Mouse (Mus musculus) embryonic facial prominence, embryonic 13.5 days (tissue): ENCODE results near the gene Iqsec1. TPM values are rescaled to one million over a fixed set of nuclear protein-coding genes. Genes with fewer than 3 reads are reported as not detected.

Experiments
- ATAC-seq: fragments of 200-750 bp; cut with Nextera tagmentation; 2 replicates; pipeline ENCODE4 v1.8.0; 2017; ENCODE audit warnings: low read depth; ENCODE audit not compliant: insufficient number of reproducible peaks, insufficient read depth, low FRiP score, low TSS enrichment
- H3K27ac ChIP-seq: fragments of 300-500 bp; sonication (generic); 2 replicates; pipeline ENCODE4 v1.5.1; 2015; ENCODE audit warnings: moderate library complexity, mild to moderate bottlenecking, inconsistent platforms
- H3K27me3 ChIP-seq: fragments of 300-500 bp; sonication (generic); 2 replicates; pipeline ENCODE4 v1.6.1; 2015; ENCODE audit warnings: mild to moderate bottlenecking, inconsistent platforms
- H3K36me3 ChIP-seq: fragments of 300-500 bp; sonication (generic); 2 replicates; pipeline ENCODE4 v1.6.1; 2015; ENCODE audit warnings: mild to moderate bottlenecking, inconsistent platforms
- H3K4me1 ChIP-seq: fragments of 300-500 bp; sonication (generic); 2 replicates; pipeline ENCODE4 v1.6.1; 2015; ENCODE audit warnings: inconsistent platforms
- H3K4me2 ChIP-seq: fragments of 300-500 bp; sonication (generic); 2 replicates; pipeline ENCODE4 v1.6.1; 2015; ENCODE audit warnings: moderate library complexity, mild to moderate bottlenecking, inconsistent platforms
- H3K4me3 ChIP-seq: fragments of 300-500 bp; sonication (generic); 2 replicates; pipeline ENCODE4 v1.5.1; 2015; ENCODE audit warnings: mild to moderate bottlenecking, inconsistent platforms
- H3K9ac ChIP-seq: fragments of 300-500 bp; sonication (generic); 2 replicates; pipeline ENCODE4 v1.6.1; 2015; ENCODE audit warnings: mild to moderate bottlenecking, inconsistent platforms
- H3K9me3 ChIP-seq: fragments of 300-500 bp; sonication (generic); 2 replicates; pipeline ENCODE4 v1.6.1; 2016; ENCODE audit warnings: inconsistent platforms
- WGBS: fragments of 180-500 bp; shearing (Covaris S2); methylation state at CpG from one replicate; pipeline ENCODE4 v1.1.7; 2015; ENCODE audit warnings: mixed read lengths; 5-methylcytosine and 5-hydroxymethylcytosine counted together
- polyA plus RNA-seq: library from polyadenylated mRNA; unstranded; fragments of >200 nt; fragmentation: Nextera tagmentation; extraction: Ambion mirVana; gene quantifications from 2 replicates; pipeline ENCODE4 v1.2.1, GENCODE M21; 2015

Iqsec1 gene
- polyA plus RNA-seq, 1 experiment from 2014 or later, result 11.6 TPM

DNA sequence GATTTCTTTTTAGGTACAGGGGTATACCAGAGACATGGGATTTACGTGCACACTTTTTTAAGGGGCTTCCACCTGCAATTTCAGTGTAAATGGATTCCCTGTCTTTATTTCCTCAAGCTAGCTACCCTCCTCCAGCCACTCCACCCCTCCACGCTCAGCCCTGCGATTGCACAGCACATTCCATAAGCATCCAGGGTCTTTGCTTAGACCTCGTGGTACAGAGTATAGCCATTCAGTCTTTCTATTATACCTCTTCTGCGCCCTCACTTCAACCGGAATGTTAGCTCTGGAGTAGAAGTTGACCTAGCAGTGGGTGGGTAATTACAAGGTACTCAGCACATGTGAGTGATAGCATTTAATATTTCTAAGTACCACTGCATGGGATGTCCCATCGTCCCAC lies 13.1 kb upstream of the Iqsec1 start:
- Histone ChIP-seq H3K27ac (no peak overlapping the region), H3K9me3 (no peaks in the 10 kb centered on the region), H3K4me3 (no peak overlapping the region), H3K4me2 (no peak overlapping the region), H3K36me3 (no peaks in the 10 kb centered on the region), H3K9ac (no peak overlapping the region), H3K4me1 (peaks cover 8% of the 10 kb centered on the region), H3K27me3 (peaks cover 10% of the 10 kb centered on the region; the same call in 1 of the 2 replicates)
- no peak for ATAC-seq
- 37% methylated on average over 7 of the region's 7 CpGs for WGBS

DNA sequence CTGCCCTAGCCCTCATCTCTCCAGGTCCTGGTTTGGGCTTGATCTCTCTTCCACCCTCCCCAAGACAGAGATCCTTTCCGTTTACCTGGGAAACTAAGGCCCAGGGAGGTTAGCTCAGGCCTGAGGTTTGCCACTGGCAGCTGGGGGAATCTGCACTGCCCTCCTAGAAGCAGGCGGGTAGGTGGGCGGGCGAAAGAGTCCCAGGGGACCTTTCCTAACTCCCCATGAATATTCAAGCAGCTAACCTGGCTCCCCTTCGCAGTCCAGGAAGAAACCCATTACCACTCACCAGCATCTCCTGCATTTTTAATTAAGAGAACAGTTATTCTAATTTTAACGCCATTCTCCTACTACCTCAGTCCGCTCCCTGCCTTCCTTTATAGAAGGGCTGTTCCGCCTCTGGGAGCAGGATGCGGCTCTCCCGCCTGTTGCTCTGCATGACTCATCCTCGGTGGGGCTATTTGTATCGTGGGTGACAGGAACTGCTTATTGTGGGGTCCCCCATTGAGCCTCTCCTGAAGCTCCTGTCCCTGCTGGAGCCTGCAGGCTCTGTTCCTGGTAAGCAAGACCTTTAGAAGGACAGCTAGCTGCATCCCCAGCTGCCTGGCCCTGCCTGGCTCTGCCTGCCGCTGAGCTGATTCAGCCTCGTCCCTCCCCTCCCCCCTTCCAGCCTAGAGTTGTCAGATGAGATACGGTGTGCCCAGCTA lies 12.5 kb upstream of the Iqsec1 start:
- peak overlapping the region; percentile 39 for H3K4me2 ChIP-seq
- H3K4me1 ChIP-seq, result peaks cover 8% of the 10 kb centered on the region
- no peak overlapping the region for H3K4me3 ChIP-seq
- H3K27me3 ChIP-seq, result peaks cover 10% of the 10 kb centered on the region; the same call in 1 of the 2 replicates
- WGBS, result 10% methylated on average over 15 of the region's 15 CpGs
- no peak for ATAC-seq
- H3K9me3 ChIP-seq, result no peaks in the 10 kb centered on the region
- H3K27ac ChIP-seq, result no peak overlapping the region
- H3K9ac ChIP-seq, result no peak overlapping the region
- H3K36me3 ChIP-seq, result no peaks in the 10 kb centered on the region

DNA sequence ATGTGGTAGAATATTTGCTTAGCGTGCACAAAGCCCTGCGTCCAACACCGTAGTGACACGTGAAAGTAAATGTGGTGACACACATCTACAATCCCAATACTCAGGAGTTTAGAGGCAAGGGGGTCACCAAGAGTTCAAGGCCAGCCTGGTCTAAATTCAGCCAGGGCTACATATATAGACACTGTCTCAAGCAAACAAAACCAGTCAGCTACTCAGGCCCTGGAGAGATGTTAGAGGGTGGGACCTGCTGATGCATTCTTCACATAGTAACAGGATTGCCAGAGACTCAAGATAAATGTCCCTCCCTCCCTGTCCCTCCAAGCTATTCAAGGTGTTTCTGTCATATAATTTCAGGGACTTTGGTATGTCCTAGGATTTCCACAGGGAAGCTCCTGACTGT lies 10.7 kb upstream of the Iqsec1 start:
- Histone ChIP-seq H3K9ac (no peak overlapping the region), H3K9me3 (no peaks in the 10 kb centered on the region), H3K4me1 (peaks cover 8% of the 10 kb centered on the region), H3K4me2 (no peak overlapping the region), H3K36me3 (no peaks in the 10 kb centered on the region), H3K27me3 (peaks cover 10% of the 10 kb centered on the region; the same call in 1 of the 2 replicates), H3K27ac (no peak overlapping the region), H3K4me3 (no peak overlapping the region)
- WGBS, result 86% methylated on average over 4 of the region's 4 CpGs
- ATAC-seq, result no peak

DNA sequence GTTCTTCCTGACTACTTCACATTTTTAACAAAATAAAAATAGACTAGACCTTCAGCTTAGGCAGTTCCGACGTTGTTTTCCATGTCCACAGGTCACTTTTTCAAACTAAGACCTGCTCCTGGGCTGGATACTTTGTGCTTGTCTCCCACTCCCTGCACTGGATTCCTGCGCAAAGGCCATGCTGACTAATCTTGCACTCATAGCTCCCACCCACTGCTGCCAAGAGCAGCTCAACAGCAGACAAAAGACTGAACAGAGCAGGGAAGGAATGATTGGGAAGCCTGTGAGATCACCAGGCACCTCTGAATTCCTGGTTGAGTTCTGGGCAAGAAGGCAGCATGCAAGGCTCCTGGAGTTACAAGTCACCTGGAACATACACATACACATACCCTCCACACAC lies 8.5 kb upstream of the Iqsec1 start:
- WGBS, result 86% methylated on average over 3 of the region's 3 CpGs
- H3K9me3 ChIP-seq, result peaks cover 4% of the 10 kb centered on the region; the same call in 1 of the 2 replicates
- peaks cover 10% of the 10 kb centered on the region; the same call in 1 of the 2 replicates for H3K27me3 ChIP-seq
- peaks cover 8% of the 10 kb centered on the region for H3K4me1 ChIP-seq
- no peaks in the 10 kb centered on the region for H3K36me3 ChIP-seq
- H3K27ac ChIP-seq, result no peak overlapping the region
- no peak overlapping the region for H3K4me3 ChIP-seq
- no peak overlapping the region for H3K4me2 ChIP-seq
- H3K9ac ChIP-seq, result no peak overlapping the region
- ATAC-seq, result no peak

DNA sequence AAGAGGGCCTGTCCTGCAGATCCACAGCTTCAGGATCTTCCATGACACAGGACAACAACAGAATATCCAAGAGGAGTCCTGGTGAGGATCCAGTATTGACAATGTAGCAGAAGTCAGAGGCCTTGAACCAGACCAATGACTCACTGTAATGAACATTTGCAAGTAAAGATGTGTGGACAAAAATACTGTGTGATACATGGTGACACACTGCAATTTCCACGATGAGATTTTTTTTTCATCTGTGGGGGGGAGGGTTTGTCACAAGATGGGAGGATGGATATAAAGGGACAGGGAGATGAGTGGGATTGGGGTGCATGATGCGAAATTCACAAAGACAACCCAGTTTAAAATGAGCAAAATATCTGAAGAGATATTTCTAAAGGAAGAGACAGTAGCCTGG lies 7.7 kb upstream of the Iqsec1 start:
- Histone ChIP-seq H3K27me3 (peaks cover 6% of the 10 kb centered on the region; the same call in 1 of the 2 replicates), H3K9me3 (peaks cover 4% of the 10 kb centered on the region; the same call in 1 of the 2 replicates), H3K9ac (no peak overlapping the region), H3K4me2 (no peak overlapping the region), H3K4me3 (no peak overlapping the region), H3K27ac (no peak overlapping the region), H3K4me1 (peaks cover 6% of the 10 kb centered on the region), H3K36me3 (no peaks in the 10 kb centered on the region)
- ATAC-seq, result no peak
- WGBS, result 87% methylated on average over 2 of the region's 2 CpGs

DNA sequence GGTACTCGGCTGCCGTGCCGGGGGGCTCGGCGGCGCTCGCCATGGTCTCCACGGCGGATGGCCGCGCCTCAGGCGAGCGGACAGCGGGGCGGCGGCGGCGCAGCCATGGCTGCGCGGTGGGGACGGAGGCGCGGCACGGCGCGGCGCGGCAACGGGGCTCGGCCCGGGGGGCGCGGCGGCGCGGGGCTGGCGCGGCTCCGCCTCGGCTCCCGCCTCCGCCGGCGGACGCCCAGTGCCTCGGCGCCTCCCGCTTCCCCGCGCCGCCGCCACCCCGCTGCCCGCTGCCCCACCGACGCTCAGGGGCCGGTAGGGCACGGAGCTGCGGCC lies 223 bp downstream of the Iqsec1 start:
- peak overlapping the region; percentile 77 for H3K4me3 ChIP-seq
- peak; percentile 48; the same call in 1 of the 2 replicates for ATAC-seq
- no peak overlapping the region; the same call in 1 of the 2 replicates for H3K27ac ChIP-seq
- H3K36me3 ChIP-seq, result no peaks in the 10 kb centered on the region
- under 1% methylated on average over 21 of the region's 59 CpGs for WGBS
- H3K9me3 ChIP-seq, result peaks cover 4% of the 10 kb centered on the region; the same call in 1 of the 2 replicates
- H3K4me1 ChIP-seq, result peaks cover 20% of the 10 kb centered on the region
- peak overlapping the region; percentile 79 for H3K9ac ChIP-seq
- H3K27me3 ChIP-seq, result peaks cover 24% of the 10 kb centered on the region
- H3K4me2 ChIP-seq, result peak overlapping the region; percentile 100

DNA sequence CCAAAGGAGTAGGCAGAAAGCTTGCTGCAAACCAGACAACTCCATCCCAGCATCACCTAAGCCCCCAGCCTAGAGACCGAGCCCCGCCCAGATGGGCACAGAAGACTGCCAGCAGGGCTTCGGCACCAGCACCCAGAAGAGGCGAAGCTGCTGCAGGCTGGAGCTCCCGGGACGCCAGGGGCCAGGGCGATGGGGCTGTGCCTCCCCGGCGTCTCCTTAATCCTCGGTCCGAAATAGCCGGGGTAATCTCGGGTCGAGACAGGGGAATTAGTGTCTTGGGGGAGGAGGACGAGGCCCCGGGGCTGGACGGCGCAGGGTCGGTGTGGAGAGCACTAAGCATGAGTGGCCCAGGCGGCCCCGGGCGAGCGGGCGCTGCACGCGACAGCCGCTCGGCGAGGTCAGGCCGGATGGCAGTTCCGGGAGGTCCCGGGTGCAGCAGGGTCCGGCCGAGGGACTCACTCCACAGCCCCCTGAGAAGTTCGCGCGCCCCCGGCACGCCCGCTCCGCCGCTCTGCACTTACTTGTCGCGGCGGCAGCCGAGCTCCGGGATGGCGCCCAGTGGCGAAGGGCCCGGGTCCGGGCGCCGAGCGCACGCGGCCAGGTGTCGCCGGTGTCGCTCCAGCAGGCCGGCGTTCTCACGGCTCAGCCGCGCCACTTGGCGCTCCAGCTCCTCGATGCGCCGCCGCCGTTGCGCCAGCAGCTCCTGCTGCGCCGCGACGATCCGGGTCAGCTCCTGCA lies 755 bp downstream of the Iqsec1 start:
- Histone ChIP-seq H3K27me3 (peaks cover 24% of the 10 kb centered on the region), H3K9ac (peak overlapping the region; percentile 79), H3K27ac (no peak overlapping the region; the same call in 1 of the 2 replicates), H3K4me3 (peak overlapping the region; percentile 77), H3K4me1 (peaks cover 20% of the 10 kb centered on the region), H3K9me3 (peaks cover 3% of the 10 kb centered on the region; the same call in 1 of the 2 replicates), H3K4me2 (peak overlapping the region; percentile 100), H3K36me3 (no peaks in the 10 kb centered on the region)
- under 1% methylated on average over 76 of the region's 76 CpGs for WGBS
- no peak for ATAC-seq

DNA sequence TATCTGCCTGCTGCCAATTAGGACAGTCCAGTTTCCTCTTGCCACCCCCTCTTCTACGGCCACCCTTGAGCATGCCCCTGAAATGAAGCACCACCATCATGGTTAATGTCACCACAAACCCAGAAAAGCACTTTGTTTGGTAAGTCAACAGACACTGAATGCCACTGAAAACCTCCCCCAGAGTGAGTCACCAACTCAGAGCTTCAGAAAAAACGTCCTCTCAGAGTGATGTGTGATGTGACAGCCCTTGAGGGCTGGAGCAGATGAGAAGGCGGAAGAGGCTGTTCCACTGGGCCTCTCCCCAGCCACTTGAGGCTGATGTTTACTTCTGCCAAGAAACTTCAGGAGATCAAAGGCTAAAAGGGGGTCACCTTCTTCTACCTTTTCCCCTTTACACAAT lies 4.4 kb downstream of the Iqsec1 start:
- ATAC-seq, result no peak
- peaks cover 20% of the 10 kb centered on the region for H3K4me1 ChIP-seq
- no peaks in the 10 kb centered on the region for H3K9me3 ChIP-seq

DNA sequence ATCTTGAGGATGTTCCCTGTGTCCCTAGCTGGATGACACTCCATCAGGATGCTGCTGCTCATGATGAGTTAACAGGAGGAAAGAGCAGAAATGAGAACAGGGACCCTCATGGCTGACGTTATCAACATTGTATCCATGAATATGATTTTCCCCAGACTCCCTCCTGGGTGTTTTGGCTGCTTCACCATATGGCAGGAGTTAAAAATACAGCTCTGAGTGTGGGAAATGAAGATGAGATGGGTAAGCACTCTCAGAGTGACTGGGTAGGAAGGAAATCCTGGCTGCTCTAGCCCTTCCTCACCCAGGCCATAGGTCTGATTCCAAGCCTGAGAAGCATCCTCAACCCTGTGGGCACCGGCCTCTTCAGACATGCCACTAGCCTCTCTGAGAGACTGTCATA lies 14.2 kb downstream of the Iqsec1 start:
- peaks cover 11% of the 10 kb centered on the region for H3K4me1 ChIP-seq
- H3K27me3 ChIP-seq, result no peaks in the 10 kb centered on the region
- H3K36me3 ChIP-seq, result no peaks in the 10 kb centered on the region
- no peak overlapping the region for H3K4me2 ChIP-seq
- no peak for ATAC-seq
- WGBS, result 66% methylated on average over 2 of the region's 2 CpGs
- no peak overlapping the region for H3K9ac ChIP-seq
- no peaks in the 10 kb centered on the region for H3K9me3 ChIP-seq
- H3K4me3 ChIP-seq, result no peak overlapping the region
- H3K27ac ChIP-seq, result no peak overlapping the region

More for the DNA sequence above, 4.4 kb downstream of the Iqsec1 start:
- 45% methylated on average over 3 of the region's 3 CpGs for WGBS
- Histone ChIP-seq H3K27ac (no peak overlapping the region), H3K36me3 (no peaks in the 10 kb centered on the region), H3K4me3 (no peak overlapping the region), H3K4me2 (no peak overlapping the region), H3K27me3 (peaks cover 24% of the 10 kb centered on the region), H3K9ac (no peak overlapping the region)

DNA sequence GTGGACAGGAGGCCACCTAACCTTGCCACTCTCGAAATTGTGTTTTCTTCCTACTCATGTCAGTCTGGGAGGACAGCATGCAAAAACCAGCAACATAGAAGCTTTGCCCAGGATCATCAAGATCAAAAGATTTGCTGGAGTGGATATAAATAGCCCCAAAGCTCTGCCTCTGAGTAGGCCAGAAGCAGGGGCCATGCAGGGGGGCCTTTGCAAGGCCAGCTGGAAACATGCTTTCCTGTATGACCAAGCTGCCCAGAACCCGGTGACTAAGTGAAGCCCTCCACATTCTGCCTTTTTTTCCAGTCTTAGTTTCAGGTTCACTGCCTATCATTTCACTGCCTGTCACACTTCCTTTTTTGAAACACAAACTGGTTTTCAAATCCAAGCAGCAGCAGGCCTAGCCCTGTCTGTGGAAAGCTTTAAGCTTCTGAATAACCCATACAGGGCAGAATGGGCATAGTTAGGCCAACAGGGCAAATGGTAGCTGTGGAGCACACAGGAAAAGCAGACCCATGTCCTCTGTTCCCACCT lies 19.1 kb downstream of the Iqsec1 start:
- peaks cover 11% of the 10 kb centered on the region for H3K4me1 ChIP-seq
- 50% methylated on average over 2 of the region's 2 CpGs for WGBS
- H3K36me3 ChIP-seq, result no peaks in the 10 kb centered on the region
- H3K9me3 ChIP-seq, result no peaks in the 10 kb centered on the region
- H3K27ac ChIP-seq, result 0 out of 2 replicates have a peak overlapping the region, but pooled peaks have one; percentile 23
- no peak overlapping the region for H3K9ac ChIP-seq
- no peak overlapping the region for H3K4me2 ChIP-seq
- no peak overlapping the region for H3K4me3 ChIP-seq
- no peaks in the 10 kb centered on the region for H3K27me3 ChIP-seq
- no peak for ATAC-seq

DNA sequence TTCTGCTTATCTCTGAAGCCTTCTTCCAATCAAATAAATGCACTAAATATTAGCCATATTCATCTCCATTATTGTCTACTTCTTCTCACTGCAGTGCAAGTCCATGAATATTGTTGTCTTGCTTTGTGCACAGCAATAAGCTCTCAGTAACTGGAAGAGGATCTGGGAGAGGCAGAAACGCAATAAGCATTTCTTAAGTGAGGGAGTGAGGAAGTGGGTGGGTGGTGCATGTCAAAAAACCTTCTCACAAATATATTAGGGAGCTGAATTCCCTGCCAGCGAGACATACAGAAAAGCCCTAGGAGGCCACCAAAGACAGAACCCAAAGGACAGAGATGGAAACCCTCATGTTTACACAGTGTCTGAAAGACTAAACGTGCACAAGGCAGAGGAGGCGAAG lies 35.1 kb downstream of the Iqsec1 start:
- H3K27ac ChIP-seq, result no peak overlapping the region
- WGBS, result 77% methylated on average over 4 of the region's 4 CpGs
- no peak overlapping the region for H3K4me2 ChIP-seq
- no peak for ATAC-seq
- H3K4me3 ChIP-seq, result no peak overlapping the region
- H3K27me3 ChIP-seq, result no peaks in the 10 kb centered on the region
- H3K9ac ChIP-seq, result no peak overlapping the region
- no peaks in the 10 kb centered on the region for H3K36me3 ChIP-seq
- no peaks in the 10 kb centered on the region for H3K9me3 ChIP-seq
- peaks cover 16% of the 10 kb centered on the region; the same call in 1 of the 2 replicates for H3K4me1 ChIP-seq
